Mouse (Mus musculus): Measurements from ENCODE around the gene B4gat1.

DNA sequence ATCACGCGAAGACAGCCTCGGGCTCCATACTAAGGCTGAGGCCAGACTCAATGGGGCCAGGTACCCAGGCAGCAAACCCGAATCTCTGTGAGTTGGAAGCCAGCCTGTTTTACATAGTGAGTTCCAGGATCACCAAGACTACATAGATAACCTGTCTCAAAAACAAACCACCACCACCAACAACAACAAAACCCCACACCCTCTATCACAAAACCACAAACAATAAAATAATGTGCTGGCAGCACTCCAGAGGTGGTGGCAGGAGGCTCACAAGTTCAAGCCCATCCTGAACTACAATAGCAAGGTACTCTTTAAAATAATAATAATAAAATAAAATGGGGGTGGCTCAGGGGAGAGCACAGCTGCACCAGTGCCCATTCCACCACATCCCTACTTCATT lies 2.0 kb upstream of the B4gat1 start:
- TF ChIP-seq CTCF (IDR thresholded peaks at IDR 0.05; ENCODE audit: insufficient read depth, low read length): no peak
- TF ChIP-seq POLR2A (IDR thresholded peaks at IDR 0.05; ENCODE audit: borderline replicate concordance, extremely low read depth, low read depth, low read length): no peak

Data from lung, adult 2 months (tissue).